Mouse (Mus musculus) neural tube, embryonic 10.5 days (tissue): ENCODE data around the gene Cmklr1.

ENCODE experiments used
- DNase-seq: peaks from one replicate; pipeline ENCODE4 v3.0.0-alpha.2; 2017; ENCODE audit warnings: low spot score; ENCODE audit errors: extremely low spot score

Cmklr1 gene

GRCm38 (mm10) chr5:113620999-113621398 is 29.2 kb downstream of the Cmklr1 start:
- DNase-seq: no peak

DNA sequence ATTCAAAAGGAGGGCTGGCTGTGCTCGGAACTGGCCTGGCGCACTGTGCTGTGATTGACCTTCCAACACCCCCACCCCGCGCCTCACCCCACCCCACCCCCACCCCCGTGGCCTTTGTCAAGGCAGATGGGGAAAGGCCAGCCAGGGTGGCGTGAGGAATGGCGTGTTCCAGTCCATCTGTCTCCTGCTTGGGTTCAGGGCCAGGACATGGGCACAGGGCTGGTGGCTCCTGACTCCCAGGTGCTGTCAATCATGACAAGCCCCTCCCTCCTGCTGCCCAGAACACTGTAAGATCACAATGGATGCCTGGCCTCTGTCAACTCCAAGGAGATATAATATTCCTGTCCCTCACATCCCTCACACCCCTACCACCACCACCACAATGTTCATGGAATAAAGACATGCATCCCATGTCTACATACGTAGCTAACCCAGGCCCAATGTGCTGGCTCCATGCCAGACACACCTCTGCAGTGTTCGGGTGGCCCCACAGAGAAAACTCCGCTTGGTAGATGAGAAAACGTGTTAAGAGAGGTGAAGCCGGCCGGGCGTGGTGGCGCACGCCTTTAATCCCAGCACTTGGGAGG is 30.0 kb downstream of the Cmklr1 start:
- peak; percentile 24 for DNase-seq

DNA sequence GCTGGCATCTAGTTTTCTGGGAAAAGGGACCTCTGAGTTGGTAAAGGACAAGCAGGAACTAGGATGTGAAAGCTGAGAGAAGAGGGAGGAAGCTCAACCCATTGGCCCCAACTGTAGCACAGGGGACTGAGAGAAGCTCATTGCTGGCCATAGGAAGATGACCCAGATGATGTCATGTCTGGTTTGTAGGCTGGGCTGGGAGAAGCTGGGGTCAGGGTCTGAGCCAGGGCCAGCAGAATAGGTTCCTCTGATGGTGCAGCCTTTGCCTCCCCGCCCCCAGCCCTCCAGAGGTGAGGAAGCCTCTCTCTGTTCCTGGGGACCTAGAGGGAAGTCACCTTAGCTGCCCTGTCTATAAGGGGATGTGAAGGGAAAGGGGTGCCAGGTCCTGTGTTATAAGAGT is 31.1 kb downstream of the Cmklr1 start:
- DNase-seq: no peak

- DNase-seq: no peak
Observed at GRCm38 (mm10) chr5:113618716-113619115, 31.5 kb downstream of the Cmklr1 start.

GRCm38 (mm10) chr5:113611771-113612233 is 38.4 kb downstream of the Cmklr1 start:
- DNase-seq: no peak

GRCm38 (mm10) chr5:113611131-113611530 is 39.1 kb downstream of the Cmklr1 start:
- DNase-seq: no peak

DNA sequence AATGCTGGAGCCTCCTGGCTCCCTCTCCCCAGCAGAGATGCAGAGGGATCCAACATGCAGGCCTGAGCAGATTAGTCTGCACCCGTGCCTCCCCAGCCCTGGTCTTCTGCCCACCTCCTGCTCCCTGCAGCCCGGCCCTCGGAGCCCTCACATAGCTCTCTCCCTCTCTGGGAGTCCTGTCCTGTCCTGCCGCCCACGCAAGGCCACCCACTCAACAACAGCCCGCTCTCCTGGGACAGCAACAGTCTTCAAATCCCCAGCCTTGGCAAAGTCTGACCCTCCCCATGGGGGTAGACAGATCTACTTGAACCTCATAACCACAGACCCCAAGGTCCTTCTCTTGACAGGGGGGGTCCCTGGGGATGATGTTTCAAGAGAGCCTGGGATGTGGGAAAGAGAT is 39.7 kb downstream of the Cmklr1 start:
- no peak for DNase-seq

GRCm38 (mm10) chr5:113609891-113610290 is 40.3 kb downstream of the Cmklr1 start:
- no peak for DNase-seq

DNA sequence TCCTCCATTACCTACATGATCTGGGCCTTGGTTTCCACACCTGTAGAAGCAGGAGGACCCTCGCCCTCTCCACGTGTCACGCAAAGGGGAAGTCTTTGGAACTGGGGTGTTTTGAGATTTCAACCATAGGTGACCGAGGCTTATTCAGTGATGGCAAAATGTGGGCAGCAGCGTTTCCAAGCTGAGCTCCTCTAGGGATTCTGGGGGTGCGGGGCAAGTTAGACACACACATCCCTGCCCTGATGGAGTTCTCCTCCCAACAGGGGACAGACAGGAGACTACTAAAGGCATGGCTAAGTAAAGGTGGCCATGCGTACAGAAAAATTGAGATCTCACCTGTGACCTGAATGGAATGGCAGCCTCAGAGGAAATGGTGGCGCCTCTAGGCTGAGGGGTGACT is 41.7 kb downstream of the Cmklr1 start:
- DNase-seq: no peak

- peak; percentile 47 for DNase-seq
Observed at GRCm38 (mm10) chr5:113607941-113608431, 42.2 kb downstream of the Cmklr1 start.

DNA sequence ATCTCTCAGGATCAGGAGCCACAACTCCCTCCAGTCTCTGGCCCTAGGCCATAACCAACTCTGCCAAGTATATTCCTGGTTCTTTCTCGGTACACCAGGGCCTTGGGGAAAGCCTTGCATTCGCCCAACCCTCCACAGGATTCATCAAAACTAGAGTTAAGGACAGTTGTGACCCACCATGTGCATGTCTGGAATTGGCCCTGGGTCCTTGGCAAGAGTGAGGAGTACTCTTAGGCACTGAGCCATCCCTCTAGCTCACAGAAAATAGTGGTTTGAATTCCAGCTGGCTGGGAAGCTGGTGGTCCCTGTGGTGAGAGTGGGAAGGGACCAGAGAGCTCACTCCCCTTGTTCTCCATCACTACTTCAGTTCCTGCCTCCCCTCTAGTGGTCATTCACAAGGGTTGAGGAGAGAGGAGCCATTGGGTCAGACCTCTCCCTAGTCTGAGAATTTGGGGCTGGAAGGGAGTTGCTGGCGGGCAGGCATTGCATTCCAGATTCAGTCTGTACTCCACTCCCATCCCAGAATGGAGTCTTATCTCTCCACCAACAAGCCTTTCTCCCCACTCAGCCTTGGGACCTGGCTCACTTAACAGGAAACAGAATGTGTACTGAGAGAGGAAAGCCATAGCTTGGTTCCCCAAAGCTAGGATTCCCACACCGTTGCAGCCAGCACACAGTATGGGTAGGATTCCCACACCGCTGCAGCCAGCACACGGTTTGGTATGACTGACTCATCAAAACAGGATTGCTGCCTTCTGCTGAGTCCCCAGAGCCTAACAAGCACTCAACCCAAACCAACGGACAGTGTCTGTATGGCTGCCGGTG is 43.1 kb downstream of the Cmklr1 start:
- no peak for DNase-seq

DNA sequence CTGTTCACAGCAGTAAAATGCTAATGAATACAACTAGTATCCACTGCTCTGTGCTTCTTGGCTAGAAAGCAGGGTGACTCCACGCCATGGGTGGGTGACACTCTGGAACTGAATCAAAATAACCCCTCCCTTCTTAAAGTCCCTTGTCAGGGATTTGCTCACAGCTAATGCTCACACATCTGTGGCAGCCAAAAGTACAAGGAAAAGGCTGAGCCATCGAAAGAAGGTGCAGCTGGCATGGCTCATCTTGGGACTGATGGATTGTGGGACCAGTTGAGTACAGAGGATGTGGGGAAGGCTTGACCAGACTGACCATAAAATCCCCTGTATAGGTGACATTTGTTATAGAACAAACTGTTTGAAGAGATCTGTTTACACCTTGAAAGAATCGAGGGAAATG is 44.1 kb downstream of the Cmklr1 start:
- DNase-seq: no peak

DNA sequence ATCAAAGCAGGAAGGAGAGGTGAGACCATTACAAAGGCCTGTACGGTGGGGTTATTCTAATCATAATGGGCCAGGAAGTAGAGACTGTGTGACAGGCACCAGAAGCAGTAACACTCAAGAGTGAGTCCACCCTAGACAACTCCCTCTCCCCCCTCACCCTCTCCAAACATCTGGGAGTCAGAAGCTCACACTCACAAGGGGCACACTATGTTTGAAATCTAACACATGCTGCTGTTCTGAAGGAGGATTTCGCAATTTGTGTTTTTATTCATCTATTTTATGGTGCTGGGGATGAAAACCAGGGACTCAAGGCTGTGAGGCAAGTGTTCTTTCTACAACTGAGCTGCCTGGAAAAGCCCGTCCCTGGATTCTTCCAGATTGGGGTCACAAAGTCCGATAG is 45.5 kb downstream of the Cmklr1 start:
- DNase-seq: no peak

- DNase-seq: no peak
Observed at GRCm38 (mm10) chr5:113603471-113603870, 46.8 kb downstream of the Cmklr1 start.

DNA sequence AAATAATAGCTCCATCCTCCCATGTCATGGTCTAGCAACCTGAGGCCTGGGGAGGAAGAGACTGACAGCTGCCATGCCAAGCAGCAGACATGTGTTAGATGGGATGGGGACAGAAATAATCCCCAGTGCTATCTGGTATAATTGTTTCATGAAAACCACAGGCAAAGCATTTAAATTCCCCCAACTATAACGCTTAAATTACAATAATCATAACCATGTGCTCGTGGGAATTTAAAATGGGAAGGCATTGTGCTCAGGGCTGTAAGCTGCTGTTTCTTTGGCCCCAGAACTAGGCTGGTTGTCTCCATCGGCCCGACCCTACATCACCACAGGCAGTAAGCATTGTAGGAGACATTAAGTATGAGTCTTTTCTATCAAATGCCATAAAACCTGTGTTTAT is 49.4 kb downstream of the Cmklr1 start:
- no peak for DNase-seq

DNA sequence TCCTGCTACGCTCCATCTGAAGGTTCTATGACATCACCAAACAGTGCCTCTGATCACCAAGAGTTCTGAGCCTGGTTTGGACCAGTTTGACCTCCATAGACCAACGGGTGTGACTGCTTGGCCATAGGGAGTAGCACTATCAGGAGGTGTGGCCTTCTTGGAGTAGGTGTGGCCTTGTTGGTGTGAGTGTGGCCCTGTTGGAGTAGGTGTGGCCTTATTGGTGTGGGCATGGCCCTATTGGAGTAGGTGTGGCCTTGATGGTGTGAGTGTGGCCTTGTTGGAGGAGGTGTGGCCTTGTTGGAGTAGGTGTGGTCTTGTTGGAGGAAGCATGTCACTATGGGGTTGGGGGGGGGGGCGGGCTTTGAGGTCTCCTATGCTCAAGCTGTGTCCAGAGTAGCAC is 50.0 kb downstream of the Cmklr1 start:
- no peak for DNase-seq

GRCm38 (mm10) chr5:113596780-113597353 is 53.4 kb downstream of the Cmklr1 start:
- DNase-seq: no peak

DNA sequence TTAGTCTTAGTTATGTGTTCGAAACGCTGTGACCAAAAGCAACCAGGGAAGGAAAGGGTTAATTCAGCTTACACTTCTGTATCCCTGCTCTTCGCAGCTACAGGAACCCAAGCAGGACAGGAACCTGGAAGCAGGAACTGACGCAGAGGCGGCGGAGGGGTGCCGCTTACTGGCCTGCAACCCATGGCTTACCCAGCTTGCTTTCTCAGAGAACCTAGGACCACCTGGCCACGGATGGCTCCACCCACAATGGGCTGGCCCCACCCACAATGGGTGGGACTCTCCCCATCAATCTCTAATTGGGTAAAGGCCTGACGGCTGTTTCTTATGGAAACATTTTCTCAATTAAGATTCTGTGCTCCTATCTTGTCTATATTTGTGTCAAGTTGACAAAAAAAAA is 54.0 kb downstream of the Cmklr1 start:
- no peak for DNase-seq

GRCm38 (mm10) chr5:113593911-113594705 is 56.1 kb downstream of the Cmklr1 start:
- no peak for DNase-seq

- DNase-seq: no peak
Observed at GRCm38 (mm10) chr5:113591751-113592230, 58.4 kb downstream of the Cmklr1 start.

DNA sequence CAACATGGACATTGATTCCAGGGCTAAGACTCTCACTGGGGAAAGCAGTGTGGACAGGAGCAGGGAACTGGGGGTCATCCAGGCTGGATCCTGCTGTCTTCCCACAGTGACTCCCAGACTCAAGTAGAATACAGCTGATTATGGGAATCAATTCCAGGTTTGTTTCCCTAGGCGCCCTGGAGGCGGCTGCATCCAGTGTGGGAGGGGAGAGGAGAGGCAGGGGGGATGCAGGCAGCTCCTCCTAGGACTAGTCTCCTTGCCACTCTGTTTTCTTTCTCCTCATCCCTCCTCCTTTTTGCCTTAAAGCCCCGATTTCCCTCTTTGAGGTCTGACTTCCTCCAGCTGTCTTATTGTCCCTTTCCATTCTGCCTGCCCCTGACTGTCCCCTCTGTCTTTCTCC is 59.1 kb downstream of the Cmklr1 start:
- no peak for DNase-seq
